In the genomic region with DNA sequence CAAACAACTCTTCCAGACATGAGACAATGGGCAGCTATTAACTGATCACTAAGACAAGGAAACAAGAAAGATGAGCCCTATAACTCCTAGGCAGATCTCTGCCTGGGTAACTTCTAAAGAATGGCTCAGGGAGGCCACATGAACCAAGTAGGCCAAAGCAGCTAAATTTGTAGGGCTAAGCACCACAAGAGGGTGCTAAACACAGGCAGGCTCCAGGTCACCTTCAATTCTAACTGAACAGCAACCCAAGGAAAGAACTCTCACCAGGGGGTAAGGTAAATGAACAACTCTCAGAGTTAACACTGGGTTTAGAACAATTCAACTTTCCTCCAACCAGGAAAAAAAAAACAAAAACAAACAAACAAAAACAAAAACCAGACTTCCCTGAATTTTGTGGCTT, we compare ENCODE assay signal across 8 mouse cellular contexts. TPM values are rescaled to one million over a fixed set of nuclear protein-coding genes. Genes with fewer than 3 reads are reported as not detected.
DNase-seq lines count a peak whose midpoint lies in the region; ATAC-seq and TF ChIP-seq lines count a peak whose summit lies in the region.

No protein-coding gene starts in this region.

- no peaks in the 10 kb centered on the region for H3K27me3 ChIP-seq in lung, postnatal 0 days (replicated peaks; ENCODE audit: insufficient read depth, low read length)

- peak; percentile 48 for DNase-seq in CD4-positive, CD25-positive, alpha-beta regulatory T cell, adult 2 months (ENCODE audit: low read depth, low spot score)
- peak; percentile 20 to 25 for DNase-seq in left cerebral cortex, postnatal 25 days (ENCODE audit: low spot score in 2 of 2)
- no peak for DNase-seq in left cerebral cortex, postnatal 4 days
- peak; percentile 5 for DNase-seq in adrenal gland, postnatal 25 days
- peak; percentile 66 for DNase-seq in lung, postnatal 0 days (ENCODE audit: low spot score)
- no peak for DNase-seq in testis, postnatal 14 days (ENCODE audit: low spot score)

- intact Hi-C loops in left cerebral cortex, postnatal 25 days (cut with DNase I): no loop called here
- intact Hi-C loops in left cerebral cortex, postnatal 4 days (cut with DNase I): no loop called here

- no peak overlapping the region for H3K27ac ChIP-seq in lung, postnatal 0 days (ENCODE audit: low read length)

- TF ChIP-seq EP300 in lung, postnatal 0 days (IDR thresholded peaks at IDR 0.05): no peak

- peak; percentile 74 for TF ChIP-seq CTCF in lung, postnatal 0 days (IDR thresholded peaks at IDR 0.05)

- H3K9ac ChIP-seq in lung, postnatal 0 days (replicated peaks; ENCODE audit: low read depth): no peak overlapping the region

- no peak overlapping the region for H3K4me2 ChIP-seq in lung, postnatal 0 days (replicated peaks; ENCODE audit: low read depth, low read length)

- no peak overlapping the region for H3K4me3 ChIP-seq in lung, postnatal 0 days (ENCODE audit: low read depth, low read length)

- no peaks in the 10 kb centered on the region for H3K9me3 ChIP-seq in lung, postnatal 0 days (ENCODE audit: low read length)

- no peaks in the 10 kb centered on the region for H3K36me3 ChIP-seq in lung, postnatal 0 days (ENCODE audit: insufficient read depth, low read length)

- no peak for ATAC-seq in CD4-positive, CD25-positive, alpha-beta regulatory T cell, adult 4 months
- ATAC-seq in erythroblast, adult 5-6 weeks (replicated peaks; ENCODE audit: low FRiP score, poor library complexity, severe bottlenecking): 0 out of 2 replicates have a peak, but pooled peaks have one; percentile 49
- no peak for ATAC-seq in lung, postnatal 0 days

- H3K4me1 ChIP-seq in lung, postnatal 0 days (ENCODE audit: insufficient read depth, low read depth, low read length): no peaks in the 10 kb centered on the region

RNA-seq across cellular contexts. Expression of gene Snx27, which starts 48.5 kb away (rescaled TPM):
- polyA plus RNA-seq in CD4-positive, CD25-positive, alpha-beta regulatory T cell, adult 4 months (2017; shearing (Covaris generic)): 10 to 100 TPM; 17.1 TPM
- 10 to 100 TPM; 95.8 to 98.3 TPM for total RNA-seq in left cerebral cortex, postnatal 25 days (2021)
- total RNA-seq in left cerebral cortex, postnatal 4 days (2021): 100 to 1,000 TPM; 107 to 113 TPM
- 38.0 and 46.1 TPM in 2 replicates for total RNA-seq in adrenal gland, postnatal 25 days (2021)
- 6.7 and 9.8 TPM in 2 replicates for total RNA-seq in erythroblast, adult 5-6 weeks (2015; ENCODE audit: low replicate concordance)
- total RNA-seq in erythroblast, adult 5-6 weeks (2017; ENCODE audit: low replicate concordance): 13.0 and 13.8 TPM in 2 replicates
- 21.5 and 28.3 TPM in 2 replicates for polyA plus RNA-seq in lung, postnatal 0 days (2015; fragmentation: Nextera tagmentation; extraction: Ambion mirVana)

RNA-seq across cellular contexts. Expression of gene Riiad1, which starts 53.8 kb away (rescaled TPM):
- polyA plus RNA-seq in CD4-positive, CD25-positive, alpha-beta regulatory T cell, adult 4 months (2017; shearing (Covaris generic)): 1 to 10 TPM in 1 of 2 experiments, not detected in 1; 1.4 TPM
- 1 to 10 TPM; 4.2 to 5.3 TPM for total RNA-seq in left cerebral cortex, postnatal 25 days (2021)
- 1 to 10 TPM; 6.4 to 7.1 TPM for total RNA-seq in left cerebral cortex, postnatal 4 days (2021)
- 2.2 and 4.0 TPM in 2 replicates for total RNA-seq in adrenal gland, postnatal 25 days (2021)
- total RNA-seq in erythroblast, adult 5-6 weeks (2015; ENCODE audit: low replicate concordance): not detected in 2 replicates
- not detected in 2 replicates for total RNA-seq in erythroblast, adult 5-6 weeks (2017; ENCODE audit: low replicate concordance)
- 28.7 and 32.9 TPM in 2 replicates for polyA plus RNA-seq in lung, postnatal 0 days (2015; fragmentation: Nextera tagmentation; extraction: Ambion mirVana)

RNA-seq across cellular contexts. Expression of gene Celf3, which starts 55.9 kb away (rescaled TPM):
- polyA plus RNA-seq in CD4-positive, CD25-positive, alpha-beta regulatory T cell, adult 4 months (2017; shearing (Covaris generic)): 1 to 10 TPM in 1 of 2 experiments, under 1 TPM in 1; 0.55 to 1.8 TPM
- total RNA-seq in left cerebral cortex, postnatal 25 days (2021): 100 to 1,000 TPM; 166 to 170 TPM
- total RNA-seq in left cerebral cortex, postnatal 4 days (2021): 100 to 1,000 TPM; 243 to 274 TPM
- 17.7 and 28.0 TPM in 2 replicates for total RNA-seq in adrenal gland, postnatal 25 days (2021)
- total RNA-seq in erythroblast, adult 5-6 weeks (2015; ENCODE audit: low replicate concordance): not detected in 2 replicates
- not detected in 2 replicates for total RNA-seq in erythroblast, adult 5-6 weeks (2017; ENCODE audit: low replicate concordance)
- 0.80 and 1.2 TPM in 2 replicates for polyA plus RNA-seq in lung, postnatal 0 days (2015; fragmentation: Nextera tagmentation; extraction: Ambion mirVana)

Comparison
In these comparisons a context has a peak if more than half of its experiments do, and no peak if none do; other contexts are left out.
1. DNase-seq: peak in CD4-positive, CD25-positive, alpha-beta regulatory T cell, adult 2 months (single experiment), left cerebral cortex, postnatal 25 days (2 of 2), adrenal gland, postnatal 25 days (single experiment) and lung, postnatal 0 days (single experiment); none in left cerebral cortex, postnatal 4 days (single experiment) and testis, postnatal 14 days (single experiment).
2. RNA of gene Celf3, which starts 55.9 kb away (total RNA-seq): 243 to 274 TPM in left cerebral cortex, postnatal 4 days, 166 to 170 TPM in left cerebral cortex, postnatal 25 days and 17.7 to 28.0 TPM in adrenal gland, postnatal 25 days; not detected in erythroblast, adult 5-6 weeks; every median in the first group is over 10 times any median in the second.